Mouse (Mus musculus) stomach, embryonic 14.5 days (tissue): ENCODE results near the gene Odr4. TPM values are rescaled to one million over a fixed set of nuclear protein-coding genes. Genes with fewer than 3 reads are reported as not detected.

Experiments used
- ATAC-seq: fragments of 200-750 bp; cut with Nextera tagmentation; 2 replicates; pipeline ENCODE4 v1.8.0; 2017; ENCODE audit warnings: low read depth, moderate TSS enrichment; ENCODE audit not compliant: insufficient number of reproducible peaks, insufficient read depth, low FRiP score
- H3K27ac ChIP-seq: fragments of 300-500 bp; sonication (generic); 2 replicates; pipeline ENCODE4 v1.5.1; 2014; ENCODE audit warnings: mild to moderate bottlenecking, low read length, moderate library complexity, mixed read lengths
- H3K27me3 ChIP-seq: fragments of 300-500 bp; sonication (generic); 2 replicates; pipeline ENCODE4 v1.6.1; 2014; ENCODE audit warnings: low read length, control low read depth, mixed read lengths; ENCODE audit not compliant: control insufficient read depth, insufficient read depth
- H3K36me3 ChIP-seq: fragments of 300-500 bp; sonication (generic); 2 replicates; pipeline ENCODE4 v1.6.1; 2014; ENCODE audit warnings: mild to moderate bottlenecking, control low read depth, low read length, moderate library complexity, mixed read lengths; ENCODE audit not compliant: control insufficient read depth, insufficient read depth
- H3K4me1 ChIP-seq: fragments of 300-500 bp; sonication (generic); 2 replicates; pipeline ENCODE4 v1.6.1; 2014; ENCODE audit warnings: low read length, control low read depth, mixed read lengths; ENCODE audit not compliant: control insufficient read depth, insufficient read depth
- H3K4me2 ChIP-seq: fragments of 300-500 bp; sonication (generic); replicated peaks from 2 replicates; pipeline ENCODE4 v1.6.1; 2014; ENCODE audit warnings: low read depth, low read length, control low read depth
- H3K4me3 ChIP-seq: fragments of 300-500 bp; sonication (generic); 2 replicates; pipeline ENCODE4 v1.5.1; 2014; ENCODE audit warnings: low read depth, low read length, control low read depth
- H3K9ac ChIP-seq: fragments of 300-500 bp; sonication (generic); replicated peaks from 2 replicates; pipeline ENCODE4 v1.6.1; 2014; ENCODE audit warnings: low read depth, mild to moderate bottlenecking, control low read depth, low read length, moderate library complexity, mixed read lengths
- H3K9me3 ChIP-seq: fragments of 300-500 bp; sonication (generic); 2 replicates; pipeline ENCODE4 v1.6.1; 2016; ENCODE audit warnings: low read depth, low read length, control low read depth; ENCODE audit not compliant: control insufficient read depth
- WGBS: fragments of 180-500 bp; shearing (Covaris S2); extraction: QIAGEN DNeasy Blood & Tissue Kit; methylation state at CpG from one replicate; pipeline ENCODE4 v1.1.7; 2014; 5-methylcytosine and 5-hydroxymethylcytosine counted together
- polyA plus RNA-seq: library from polyadenylated mRNA; unstranded; fragments of >200 nt; fragmentation: Nextera tagmentation; extraction: Ambion mirVana; gene quantifications from 2 replicates; pipeline ENCODE4 v1.2.1, GENCODE M21; 2014

Odr4 gene
- polyA plus RNA-seq, 1 experiment from 2014 or later, result 38.0 TPM

- H3K4me1 ChIP-seq, result no peaks in the 10 kb centered on the region
- peaks cover 38% of the 10 kb centered on the region for H3K36me3 ChIP-seq
- no peaks in the 10 kb centered on the region for H3K27me3 ChIP-seq
- H3K4me2 ChIP-seq, result no peak overlapping the region
- no peak for ATAC-seq
- H3K4me3 ChIP-seq, result no peak overlapping the region
- no peak overlapping the region for H3K9ac ChIP-seq
- WGBS, result 91% methylated on average over 4 of the region's 4 CpGs
- no peaks in the 10 kb centered on the region for H3K9me3 ChIP-seq
- H3K27ac ChIP-seq, result no peak overlapping the region
These were observed 8.7 kb downstream of the Odr4 start for GRCm38 (mm10) chr1:150384138-150384537.

DNA sequence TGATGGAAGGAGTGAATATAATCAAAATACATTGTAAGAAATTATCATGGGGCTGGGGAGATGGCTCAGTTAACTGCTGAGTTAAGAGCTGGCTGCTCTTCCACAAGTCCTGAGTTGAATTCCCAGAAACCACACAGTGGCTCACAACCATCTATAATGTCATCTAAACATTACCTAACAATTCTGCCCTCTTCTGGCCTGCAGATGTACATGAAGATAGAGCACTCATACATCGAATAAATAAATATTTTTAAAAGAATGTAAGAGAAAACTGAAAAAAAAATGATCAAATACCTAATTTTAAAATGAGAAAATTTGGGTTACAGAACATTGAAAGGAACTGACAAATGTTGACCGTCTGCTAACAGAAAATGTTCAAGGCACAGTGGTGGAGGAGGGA lies 18.6 kb downstream of the Odr4 start:
- no peak for ATAC-seq
- no peak overlapping the region for H3K27ac ChIP-seq
- WGBS, result 88% methylated on average over 2 of the region's 2 CpGs

GRCm38 (mm10) chr1:150372895-150373294 lies 20.0 kb downstream of the Odr4 start:
- no peak for ATAC-seq
- no peaks in the 10 kb centered on the region for H3K9me3 ChIP-seq

More for the DNA sequence above, 18.6 kb downstream of the Odr4 start:
- Histone ChIP-seq H3K9ac (no peak overlapping the region), H3K27me3 (no peaks in the 10 kb centered on the region), H3K4me3 (no peak overlapping the region), H3K9me3 (no peaks in the 10 kb centered on the region), H3K4me2 (no peak overlapping the region), H3K36me3 (0 out of 2 replicates have a peak, but pooled peaks cover 3% of the 10 kb centered on the region), H3K4me1 (no peaks in the 10 kb centered on the region)

DNA sequence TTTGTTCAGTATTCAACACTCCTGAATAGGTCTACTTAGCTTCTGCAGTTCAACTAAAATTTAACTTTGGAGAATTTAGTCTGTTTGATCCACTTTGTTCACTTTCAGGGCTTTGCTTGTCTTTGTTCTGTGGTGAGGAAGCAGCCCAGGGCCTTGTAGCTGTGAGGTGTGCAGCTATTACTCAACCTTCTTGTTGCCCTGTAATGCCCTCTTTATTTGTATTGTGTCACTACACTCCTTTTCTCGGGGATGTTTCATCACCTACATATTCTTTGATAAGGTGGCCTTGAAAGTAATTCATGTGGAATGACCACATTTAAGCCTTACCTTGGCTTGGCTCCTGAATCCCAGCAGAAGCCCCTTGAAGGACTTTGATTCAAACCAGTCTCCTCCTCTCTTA lies 32.0 kb downstream of the Odr4 start:
- WGBS, result 82% methylated on average over 1 of the region's 1 CpGs
- no peak for ATAC-seq
- Histone ChIP-seq H3K4me2 (no peak overlapping the region), H3K9ac (no peak overlapping the region), H3K27ac (no peak overlapping the region), H3K27me3 (no peaks in the 10 kb centered on the region), H3K4me1 (no peaks in the 10 kb centered on the region), H3K36me3 (peaks cover 13% of the 10 kb centered on the region; the same call in 1 of the 2 replicates), H3K9me3 (no peaks in the 10 kb centered on the region), H3K4me3 (no peak overlapping the region)

More at GRCm38 (mm10) chr1:150372895-150373294, 20.0 kb downstream of the Odr4 start:
- no peaks in the 10 kb centered on the region for H3K27me3 ChIP-seq
- H3K36me3 ChIP-seq, result 0 out of 2 replicates have a peak, but pooled peaks cover 3% of the 10 kb centered on the region
- H3K4me1 ChIP-seq, result no peaks in the 10 kb centered on the region
- H3K9ac ChIP-seq, result no peak overlapping the region
- WGBS, result 82% methylated on average over 3 of the region's 3 CpGs
- H3K27ac ChIP-seq, result no peak overlapping the region
- no peak overlapping the region for H3K4me2 ChIP-seq
- no peak overlapping the region for H3K4me3 ChIP-seq

DNA sequence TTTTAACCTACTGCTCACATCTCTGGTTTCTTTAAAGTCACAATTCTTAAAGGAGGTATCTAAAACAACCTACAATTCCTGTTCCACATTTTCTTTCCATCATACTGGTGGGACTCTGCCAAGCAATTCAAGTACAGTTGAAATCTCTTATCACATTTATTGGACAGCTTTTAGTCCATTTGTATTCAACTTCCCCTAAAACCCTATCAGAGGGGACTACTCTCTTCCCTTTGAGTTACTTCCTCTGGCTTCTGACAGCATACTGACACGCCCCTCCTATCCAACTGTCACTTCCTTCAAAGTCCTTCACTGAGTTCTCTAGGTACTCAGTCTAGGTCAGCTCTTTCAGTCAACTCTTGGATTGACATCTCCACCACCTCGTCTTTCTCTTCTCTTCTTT lies 57.8 kb downstream of the Odr4 start:
- no peak for ATAC-seq
- no peak overlapping the region for H3K4me2 ChIP-seq
- 78% methylated on average over 2 of the region's 2 CpGs for WGBS
- H3K9ac ChIP-seq, result no peak overlapping the region
- no peaks in the 10 kb centered on the region for H3K9me3 ChIP-seq
- H3K27me3 ChIP-seq, result no peaks in the 10 kb centered on the region
- H3K4me1 ChIP-seq, result no peaks in the 10 kb centered on the region
- H3K36me3 ChIP-seq, result no peaks in the 10 kb centered on the region
- no peak overlapping the region for H3K27ac ChIP-seq
- no peak overlapping the region for H3K4me3 ChIP-seq

GRCm38 (mm10) chr1:150319205-150319604 lies 73.7 kb downstream of the Odr4 start, which contains the start of gene Pdc:
TSS of gene Pdc (plus strand) at chr1:150319417.
- Histone ChIP-seq H3K36me3 (no peaks in the 10 kb centered on the region), H3K9ac (no peak within 1 kb of the TSS), H3K27ac (no peak within 1 kb of the TSS), H3K27me3 (no peaks in the 10 kb centered on the region), H3K4me3 (no peak within 1 kb of the TSS), H3K9me3 (no peaks in the 10 kb centered on the region), H3K4me2 (no peak within 1 kb of the TSS), H3K4me1 (no peaks in the 10 kb centered on the region)
- 89% methylated on average over 1 of the region's 1 CpGs for WGBS
- ATAC-seq, result no peak

Other genes starting within 250 kb of the Odr4 start
- gene Pdc, start 73.7 kb downstream of the Odr4 start, polyA plus RNA-seq, result not detected in 2 replicates
- gene Tpr, start 242 bp downstream of the Odr4 start, polyA plus RNA-seq, result 188 and 197 TPM in 2 replicates
- 0.42 and 0.71 TPM in 2 replicates for gene Prg4, start 73.1 kb upstream of the Odr4 start, polyA plus RNA-seq